Mouse (Mus musculus): ENCODE measurements at regions not wholly inside any gene's neighbourhood (a gene's known extent, or its start where the extent isn't known, plus 50 kb on each side); places are given as distances from the start of the nearest gene placed in this dataset.

GRCm38 (mm10) chr6:127335996-127336660, 110.5 kb upstream of the Parp11 start:
- no peak for TF ChIP-seq HCFC1 (IDR thresholded peaks at IDR 0.05; ENCODE audit: borderline replicate concordance, insufficient read depth, low read length)
- TF ChIP-seq ZC3H11A (IDR thresholded peaks at IDR 0.05; ENCODE audit: borderline replicate concordance, low read depth, low read length): no peak
- TF ChIP-seq CHD2 (IDR thresholded peaks at IDR 0.05; ENCODE audit: low read depth, low read length): no peak
- no peak for TF ChIP-seq MAFK (IDR thresholded peaks at IDR 0.05; ENCODE audit: insufficient read depth, low read depth, low read length)
- TF ChIP-seq ZNF384 (IDR thresholded peaks at IDR 0.05; ENCODE audit: low read depth, low read length): no peak

Data from ES-E14 (cell line).